Mouse (Mus musculus) stomach, embryonic 15.5 days (tissue): ENCODE measurements around the gene Olfr1079. TPM values are rescaled to one million over a fixed set of nuclear protein-coding genes. Genes with fewer than 3 reads are reported as not detected.
"Not testable (repeated sequence)": the region's sequence is repeated elsewhere in the genome, so short reads cannot be mapped to it uniquely, and the experiment has no call there.

Experiments used
- ATAC-seq: fragments of 200-750 bp; cut with Nextera tagmentation; 2 replicates; pipeline ENCODE4 v1.8.0; 2017; ENCODE audit warnings: low read depth, moderate number of reproducible peaks, moderate TSS enrichment; ENCODE audit not compliant: insufficient read depth, low FRiP score
- H3K27ac ChIP-seq: fragments of 300-500 bp; sonication (generic); 2 replicates; pipeline ENCODE4 v1.5.1; 2015; ENCODE audit warnings: mild to moderate bottlenecking, inconsistent platforms
- H3K27me3 ChIP-seq: fragments of 300-500 bp; sonication (generic); replicated peaks from 2 replicates; pipeline ENCODE4 v1.6.1; 2015; ENCODE audit warnings: inconsistent platforms
- H3K36me3 ChIP-seq: fragments of 300-500 bp; sonication (generic); 2 replicates; pipeline ENCODE4 v1.6.1; 2015; ENCODE audit warnings: inconsistent platforms
- H3K4me1 ChIP-seq: fragments of 300-500 bp; sonication (generic); 2 replicates; pipeline ENCODE4 v1.6.1; 2015; ENCODE audit warnings: inconsistent platforms
- H3K4me2 ChIP-seq: fragments of 300-500 bp; sonication (generic); 2 replicates; pipeline ENCODE4 v1.6.1; 2015; ENCODE audit warnings: mild to moderate bottlenecking, inconsistent platforms
- H3K4me3 ChIP-seq: fragments of 300-500 bp; sonication (generic); replicated peaks from 2 replicates; pipeline ENCODE4 v1.5.1; 2015; ENCODE audit warnings: inconsistent platforms
- H3K9ac ChIP-seq: fragments of 300-500 bp; sonication (generic); 2 replicates; pipeline ENCODE4 v1.6.1; 2015; ENCODE audit warnings: inconsistent platforms
- H3K9me3 ChIP-seq: fragments of 300-500 bp; sonication (generic); 2 replicates; pipeline ENCODE4 v1.6.1; 2016; ENCODE audit warnings: inconsistent platforms
- WGBS: fragments of 180-500 bp; shearing (Covaris S2); methylation state at CpG from one replicate; pipeline ENCODE4 v1.1.7; 2015; 5-methylcytosine and 5-hydroxymethylcytosine counted together
- polyA plus RNA-seq: library from polyadenylated mRNA; unstranded; fragments of >200 nt; fragmentation: Nextera tagmentation; extraction: Ambion mirVana; gene quantifications from 2 replicates; pipeline ENCODE4 v1.2.1, GENCODE M21; 2015

Olfr1079 gene
- polyA plus RNA-seq: not detected in 2 replicates

DNA sequence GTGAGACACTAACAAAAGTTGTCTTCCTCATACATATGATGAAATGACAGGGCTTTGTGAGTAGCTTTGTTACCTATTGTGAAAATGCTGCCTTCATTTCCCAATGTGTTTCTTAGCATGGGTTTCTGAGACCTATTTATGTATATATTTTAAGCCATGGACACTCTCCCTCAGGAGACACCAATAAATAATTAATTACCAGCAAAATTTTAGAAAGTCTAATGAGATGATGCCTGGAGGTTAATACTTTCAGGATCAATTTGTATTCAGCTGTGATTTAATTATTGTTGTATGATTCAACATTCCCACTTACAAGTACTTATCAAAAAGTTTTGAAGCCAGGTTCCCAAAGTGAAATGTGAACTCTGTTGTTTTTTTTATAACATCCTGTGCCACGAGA is at the start of gene Olfr1079:
Olfr1079 (minus strand) TSS at position 101 of the 400 bp plus-strand sequence.
- Histone ChIP-seq H3K4me1 (no peaks in the 10 kb centered on the region), H3K4me3 (no peak within 1 kb of the TSS), H3K9me3 (no peaks in the 10 kb centered on the region), H3K4me2 (no peak within 1 kb of the TSS), H3K27me3 (no peaks in the 10 kb centered on the region), H3K27ac (no peak within 1 kb of the TSS), H3K9ac (no peak within 1 kb of the TSS), H3K36me3 (no peaks in the 10 kb centered on the region)
- 71% methylated on average over 1 of the region's 1 CpGs for WGBS
- no peak for ATAC-seq

- H3K4me3 ChIP-seq, H3K27me3 ChIP-seq, H3K36me3 ChIP-seq, H3K27ac ChIP-seq, H3K4me2 ChIP-seq, H3K9ac ChIP-seq, H3K4me1 ChIP-seq, H3K9me3 ChIP-seq, ATAC-seq: not testable (repeated sequence)
Observed at GRCm38 (mm10) chr2:86558135-86558534, 15.9 kb upstream of the Olfr1079 start, which contains the start of gene Olfr1080. Olfr1080 (minus strand) TSS chr2:86558235.

- Histone ChIP-seq H3K9ac (no peak overlapping the region), H3K4me3 (no peak overlapping the region), H3K27ac (no peak overlapping the region), H3K36me3 (no peaks in the 10 kb centered on the region), H3K4me2 (no peak overlapping the region), H3K27me3 (no peaks in the 10 kb centered on the region), H3K4me1 (no peaks in the 10 kb centered on the region), H3K9me3 (no peaks in the 10 kb centered on the region)
- 65% methylated on average over 1 of the region's 1 CpGs for WGBS
- no peak for ATAC-seq
Observed at GRCm38 (mm10) chr2:86530991-86531390, 11.3 kb downstream of the Olfr1079 start.

- Histone ChIP-seq H3K27me3 (no peaks in the 10 kb centered on the region), H3K27ac (no peak within 1 kb of the TSS), H3K36me3 (no peaks in the 10 kb centered on the region), H3K4me1 (no peaks in the 10 kb centered on the region), H3K9ac (no peak within 1 kb of the TSS), H3K9me3 (no peaks in the 10 kb centered on the region), H3K4me3 (no peak within 1 kb of the TSS), H3K4me2 (no peak within 1 kb of the TSS)
- WGBS: 80% methylated on average over 1 of the region's 1 CpGs
- no peak for ATAC-seq
Observed at GRCm38 (mm10) chr2:86508161-86508560, 34.1 kb downstream of the Olfr1079 start, which contains the start of gene Olfr1076. Olfr1076 (plus strand) TSS chr2:86508461.

GRCm38 (mm10) chr2:86487286-86487685 is 55.0 kb downstream of the Olfr1079 start, which contains the start of gene Olfr228:
Olfr228 (minus strand) TSS chr2:86487386.
- no peak within 1 kb of the TSS for H3K4me2 ChIP-seq
- no peaks in the 10 kb centered on the region for H3K4me1 ChIP-seq
- H3K36me3 ChIP-seq: no peaks in the 10 kb centered on the region
- no peak within 1 kb of the TSS for H3K9ac ChIP-seq
- ATAC-seq: no peak
- no peak within 1 kb of the TSS for H3K4me3 ChIP-seq
- H3K27ac ChIP-seq: no peak within 1 kb of the TSS
- WGBS: 32% methylated on average over 1 of the region's 1 CpGs
- no peaks in the 10 kb centered on the region for H3K27me3 ChIP-seq
- H3K9me3 ChIP-seq: no peaks in the 10 kb centered on the region

Other genes starting within 250 kb of the Olfr1079 start
- gene Olfr1053, start 227.2 kb downstream of the Olfr1079 start, polyA plus RNA-seq: not detected in 2 replicates
- not detected in 2 replicates for gene Olfr1054, start 207.0 kb downstream of the Olfr1079 start, polyA plus RNA-seq
- not detected in 2 replicates for gene Olfr1055, start 192.2 kb downstream of the Olfr1079 start, polyA plus RNA-seq
- gene Olfr1056, start 180.0 kb downstream of the Olfr1079 start, polyA plus RNA-seq: not detected in 2 replicates
- gene Olfr1057, start 164.1 kb downstream of the Olfr1079 start, polyA plus RNA-seq: not detected in 2 replicates
- gene Olfr1058, start 153.9 kb downstream of the Olfr1079 start, polyA plus RNA-seq: not detected in 2 replicates
- gene Olfr1061, start 128.4 kb downstream of the Olfr1079 start, polyA plus RNA-seq: not detected in 2 replicates
- not detected in 2 replicates for gene Olfr1062, start 115.7 kb downstream of the Olfr1079 start, polyA plus RNA-seq
- not detected in 2 replicates for gene Olfr1065, start 91.9 kb downstream of the Olfr1079 start, polyA plus RNA-seq
- not detected in 2 replicates for gene Olfr1066, start 86.2 kb downstream of the Olfr1079 start, polyA plus RNA-seq
- gene Olfr228, start 55.1 kb downstream of the Olfr1079 start, polyA plus RNA-seq: not detected in 2 replicates
- not detected in 2 replicates for gene Olfr1076, start 34.0 kb downstream of the Olfr1079 start, polyA plus RNA-seq
- gene Olfr1080, start 15.8 kb upstream of the Olfr1079 start, polyA plus RNA-seq: not detected in 2 replicates
- gene Olfr1082, start 56.5 kb upstream of the Olfr1079 start, polyA plus RNA-seq: not detected in 2 replicates
- gene Olfr1084, start 97.2 kb upstream of the Olfr1079 start, polyA plus RNA-seq: not detected in 2 replicates
- not detected in 2 replicates for gene Olfr1085, start 119.5 kb upstream of the Olfr1079 start, polyA plus RNA-seq
- not detected in 2 replicates for gene Olfr1086, start 137.6 kb upstream of the Olfr1079 start, polyA plus RNA-seq
- not detected in 2 replicates for gene Olfr1087, start 155.9 kb upstream of the Olfr1079 start, polyA plus RNA-seq
- not detected in 2 replicates for gene Olfr1089, start 191.2 kb upstream of the Olfr1079 start, polyA plus RNA-seq
- not detected in 2 replicates for gene Olfr1090, start 216.5 kb upstream of the Olfr1079 start, polyA plus RNA-seq
- gene Olfr1093, start 240.0 kb upstream of the Olfr1079 start, polyA plus RNA-seq: not detected in 2 replicates